Mouse (Mus musculus) ovary, postnatal 14 days (tissue): Measurements from ENCODE around the gene Sapcd1.
"Not testable (repeated sequence)": the region's sequence is repeated elsewhere in the genome, so short reads cannot be mapped to it uniquely, and the experiment has no call there.

Experiments
- DNase-seq: peaks from one replicate; pipeline ENCODE4 v3.0.0; 2022; ENCODE audit warnings: low spot score

The Sapcd1 gene

DNA sequence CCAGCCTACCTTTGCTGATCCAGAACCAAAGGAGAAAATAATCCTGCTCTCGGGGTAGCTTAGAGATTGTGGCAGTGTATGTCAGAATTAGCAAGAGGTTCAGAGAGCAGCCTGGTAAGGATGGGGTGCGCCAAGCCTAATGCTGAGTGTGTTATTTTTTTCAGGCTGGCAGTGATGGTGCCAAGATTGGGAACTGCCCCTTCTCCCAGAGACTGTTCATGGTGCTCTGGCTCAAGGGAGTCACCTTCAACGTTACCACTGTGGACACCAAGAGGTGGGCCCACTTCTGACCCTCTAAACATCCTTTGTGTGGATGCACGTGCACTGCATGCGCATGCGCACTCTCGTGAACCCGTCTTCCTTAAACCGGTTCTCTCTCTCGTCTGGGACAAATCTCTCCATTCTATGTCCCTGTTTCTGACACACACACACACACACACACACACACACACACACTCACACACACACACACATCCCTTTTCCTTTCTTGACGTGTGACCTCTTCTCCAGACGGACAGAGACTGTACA lies 24.5 kb upstream of the Sapcd1 start:
- DNase-seq = no peak

DNA sequence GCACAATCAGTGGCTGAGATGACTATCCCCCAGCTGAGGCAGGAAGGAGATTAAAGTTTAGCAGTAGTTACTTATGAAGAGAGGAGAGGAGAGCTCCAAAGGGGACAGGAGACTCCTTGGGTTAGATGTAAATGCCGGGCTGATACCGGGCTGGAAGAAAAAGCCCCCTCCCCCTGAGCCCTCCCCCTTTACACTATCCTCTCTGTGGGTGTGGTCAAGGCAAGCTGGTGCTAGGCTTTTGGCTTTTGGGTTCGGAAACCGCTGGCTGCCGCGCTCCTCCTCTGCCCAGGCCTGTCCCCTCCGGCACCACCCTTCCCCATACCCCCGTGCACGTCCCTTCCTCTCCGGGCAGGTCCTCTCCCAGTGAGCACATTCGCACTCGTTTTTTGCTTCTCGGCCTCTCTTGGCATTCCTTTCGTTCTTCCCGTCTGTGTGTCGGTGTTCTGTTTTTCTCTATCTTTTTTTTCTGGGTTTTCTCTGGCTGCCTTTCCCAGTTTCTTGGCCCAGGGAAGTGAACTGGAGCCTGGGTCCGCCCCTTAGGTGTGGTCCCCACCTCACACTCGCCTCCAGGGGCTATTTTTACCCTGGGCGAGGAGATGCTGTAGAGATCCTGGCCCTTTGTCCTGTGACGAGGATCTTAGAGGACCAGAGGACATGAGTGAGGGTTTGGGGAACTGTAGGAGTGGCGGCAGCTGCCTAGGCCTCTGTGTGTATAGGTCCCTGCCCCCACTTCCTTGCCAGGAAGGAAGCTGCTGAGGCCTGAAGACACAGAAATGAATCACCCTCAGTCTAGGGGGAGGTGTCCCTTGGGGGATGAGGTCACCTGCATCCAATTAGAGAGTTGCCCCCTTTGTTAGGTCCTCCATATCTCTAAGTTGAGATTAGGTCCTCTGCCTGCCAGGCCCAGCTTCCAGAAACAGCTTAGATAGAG lies 23.6 kb upstream of the Sapcd1 start:
- DNase-seq = no peak

DNA sequence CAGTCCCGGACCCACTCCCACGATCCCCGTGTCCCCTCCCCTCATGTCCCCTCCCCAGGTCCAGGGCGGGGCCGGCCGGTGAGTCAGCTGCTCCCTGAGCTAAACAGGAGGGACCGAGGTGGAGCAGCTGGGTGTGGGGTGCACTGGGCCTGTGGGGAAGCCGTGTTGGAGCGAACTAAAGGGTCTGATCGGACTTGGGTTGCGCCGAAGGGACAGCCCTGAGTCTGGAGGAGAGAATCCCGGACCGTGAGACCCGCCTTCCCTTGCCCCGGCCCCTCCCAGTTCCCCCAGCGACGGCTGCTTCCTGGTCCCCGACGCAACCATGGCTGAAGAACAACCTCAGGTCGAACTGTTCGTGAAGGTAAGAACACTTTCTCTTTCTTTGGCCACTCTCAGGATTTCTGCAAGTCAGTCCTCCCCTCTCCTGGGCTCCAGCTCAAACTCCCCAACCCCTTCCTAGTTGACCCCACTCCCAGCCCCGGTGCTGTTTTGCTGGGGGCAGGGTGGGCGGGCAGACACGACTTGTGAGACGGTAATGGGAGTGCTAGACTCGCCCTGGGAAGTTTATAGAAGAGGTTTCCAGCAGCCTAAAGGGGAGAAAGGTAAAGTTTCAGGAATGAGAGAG lies 22.4 kb upstream of the Sapcd1 start:
- peak; percentile 66 for DNase-seq

DNA sequence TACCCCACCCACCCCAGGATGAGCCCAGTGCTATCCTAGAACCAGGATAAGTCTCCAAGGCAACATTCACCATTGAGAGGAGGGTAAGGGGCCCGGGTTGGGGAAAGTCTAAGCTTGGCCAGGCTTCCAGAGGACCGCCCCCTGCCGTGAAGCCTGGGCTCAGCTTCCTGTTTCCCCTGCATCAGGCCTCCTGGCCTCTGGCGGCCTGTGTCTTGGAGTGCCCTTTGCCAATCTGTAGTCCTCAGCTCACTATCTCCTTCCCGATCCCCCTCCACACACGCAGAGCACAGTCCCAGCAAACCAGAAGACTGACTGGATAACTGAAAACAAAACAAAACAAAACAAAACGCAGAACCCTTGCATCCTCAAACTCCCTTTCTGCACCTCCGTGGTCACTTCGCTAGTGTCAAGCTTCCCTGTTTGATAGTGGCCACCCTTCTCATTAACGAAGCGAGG lies 21.8 kb upstream of the Sapcd1 start, which contains the start of gene Clic1:
Clic1 (plus strand) TSS at position 406 of the 456 bp plus-strand sequence.
- DNase-seq = peak; percentile 51

DNA sequence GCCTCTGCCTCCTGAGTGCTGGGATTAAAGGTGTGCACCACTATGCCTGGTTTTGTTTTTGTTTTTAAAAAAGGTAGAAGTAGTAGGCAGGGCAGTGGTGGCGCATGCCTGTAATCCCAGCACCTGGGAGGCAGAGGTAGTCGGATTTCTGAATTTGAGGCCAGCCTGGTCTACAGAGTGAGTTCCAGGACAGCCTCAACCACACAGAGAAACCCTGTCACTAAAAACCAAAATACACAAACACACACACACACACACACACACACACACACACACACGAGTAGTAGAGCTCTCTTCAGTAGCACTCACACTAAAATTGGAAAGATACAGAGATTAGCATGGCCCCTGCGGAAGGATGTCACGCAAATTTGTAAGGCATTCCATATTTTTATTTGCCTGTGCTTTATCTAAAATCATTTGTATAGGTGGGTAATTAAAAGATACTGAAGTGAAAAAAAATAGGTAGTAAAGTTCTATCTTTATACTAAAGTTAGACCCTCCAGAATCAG lies 21.2 kb upstream of the Sapcd1 start:
- no peak for DNase-seq

DNA sequence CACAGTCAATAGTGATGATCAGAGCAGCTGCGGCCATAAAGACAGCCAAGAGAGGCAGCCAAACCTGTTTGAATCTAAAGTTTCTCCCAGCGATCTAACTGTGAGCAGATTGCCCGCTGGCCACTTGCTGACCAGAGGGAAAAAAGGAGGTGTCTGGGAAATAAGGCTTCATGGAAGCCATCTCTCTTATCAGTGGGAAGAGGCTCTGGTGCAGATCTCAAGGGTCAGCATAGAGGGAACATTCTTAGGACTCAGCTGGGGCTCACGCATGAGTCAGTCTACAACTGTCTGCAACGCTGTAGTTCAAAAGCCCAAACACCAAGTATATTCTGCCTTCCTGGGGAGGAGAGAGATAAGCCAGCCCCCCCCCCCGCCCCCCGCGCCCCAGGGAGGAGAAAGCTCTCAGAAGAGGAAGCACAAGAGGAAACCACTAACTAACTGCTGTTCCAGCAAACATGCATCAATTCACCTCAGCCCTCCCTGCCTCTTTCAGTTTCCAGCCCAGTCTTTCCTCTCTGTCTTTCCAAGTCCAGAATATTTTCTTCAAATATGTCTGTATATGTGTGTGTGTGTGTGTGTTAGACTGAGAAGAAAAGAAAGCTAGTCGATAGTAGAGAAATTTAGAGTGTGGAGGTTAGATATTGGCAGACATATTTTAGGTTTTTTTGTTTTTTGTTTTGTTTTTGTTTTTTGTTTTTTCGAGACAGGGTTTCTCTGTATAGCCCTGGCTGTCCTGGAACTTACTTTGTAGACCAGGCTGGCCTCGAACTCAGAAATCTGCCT lies 20.5 kb upstream of the Sapcd1 start:
- no peak for DNase-seq

DNA sequence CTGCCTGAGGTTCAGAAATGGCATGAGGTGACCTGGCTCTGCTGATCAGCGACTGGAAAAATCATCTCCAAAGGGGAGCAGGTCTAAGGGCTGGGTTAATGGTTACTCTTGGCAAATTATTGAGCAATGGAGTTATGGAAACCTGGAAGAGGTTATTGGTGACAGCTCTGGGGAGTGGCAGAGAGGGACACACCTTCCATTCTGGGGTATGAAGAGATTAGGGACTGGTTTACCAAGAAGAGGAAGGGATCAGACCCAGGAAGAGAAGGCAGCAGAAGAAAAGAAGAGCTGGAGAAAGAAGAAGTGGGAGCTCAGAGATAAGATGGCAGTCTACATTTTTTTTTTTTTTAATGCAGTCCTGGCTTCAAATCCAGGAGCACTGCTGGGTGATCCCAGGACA lies 19.9 kb upstream of the Sapcd1 start:
- DNase-seq = no peak

DNA sequence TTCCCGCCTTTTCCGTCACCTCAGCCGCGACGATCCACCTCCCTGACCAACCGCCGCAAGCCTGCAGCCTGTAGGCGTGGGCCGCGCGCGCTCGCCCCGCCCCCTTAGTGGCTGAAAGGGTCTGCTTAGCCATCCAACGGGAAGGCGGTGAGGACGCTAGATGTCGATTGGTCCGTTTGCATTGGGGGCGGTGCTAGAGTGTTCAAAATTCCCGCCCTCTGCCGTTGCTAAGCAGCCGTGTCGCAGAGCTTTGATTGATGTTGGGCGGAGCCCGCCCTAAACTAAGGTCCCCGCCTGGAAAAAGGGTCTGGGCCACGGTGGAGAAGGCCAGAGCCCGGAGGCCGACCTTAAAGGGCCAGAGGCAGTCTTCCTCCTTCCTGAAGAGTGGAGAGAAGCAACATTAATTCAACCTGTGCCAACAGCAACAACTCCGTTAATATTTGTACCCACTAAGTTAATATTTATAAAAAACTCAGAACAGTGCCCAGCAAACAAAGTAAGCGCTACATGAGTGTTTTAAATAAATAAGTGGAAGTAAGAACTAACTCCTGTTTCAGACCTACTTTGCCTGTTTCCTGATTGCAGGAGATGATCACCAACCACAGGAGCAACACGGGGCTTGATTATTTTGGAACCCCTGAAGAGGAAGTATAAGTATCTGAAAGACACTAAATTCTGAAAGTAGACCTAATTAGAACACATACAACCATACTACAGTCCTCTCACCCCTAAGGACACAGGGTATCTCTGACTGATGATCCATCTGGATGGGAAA lies 19.1 kb upstream of the Sapcd1 start, which contains the start of gene Msh5:
Msh5 (minus strand) TSS at position 65 of the 775 bp plus-strand sequence.
- DNase-seq = peak; percentile 96

DNA sequence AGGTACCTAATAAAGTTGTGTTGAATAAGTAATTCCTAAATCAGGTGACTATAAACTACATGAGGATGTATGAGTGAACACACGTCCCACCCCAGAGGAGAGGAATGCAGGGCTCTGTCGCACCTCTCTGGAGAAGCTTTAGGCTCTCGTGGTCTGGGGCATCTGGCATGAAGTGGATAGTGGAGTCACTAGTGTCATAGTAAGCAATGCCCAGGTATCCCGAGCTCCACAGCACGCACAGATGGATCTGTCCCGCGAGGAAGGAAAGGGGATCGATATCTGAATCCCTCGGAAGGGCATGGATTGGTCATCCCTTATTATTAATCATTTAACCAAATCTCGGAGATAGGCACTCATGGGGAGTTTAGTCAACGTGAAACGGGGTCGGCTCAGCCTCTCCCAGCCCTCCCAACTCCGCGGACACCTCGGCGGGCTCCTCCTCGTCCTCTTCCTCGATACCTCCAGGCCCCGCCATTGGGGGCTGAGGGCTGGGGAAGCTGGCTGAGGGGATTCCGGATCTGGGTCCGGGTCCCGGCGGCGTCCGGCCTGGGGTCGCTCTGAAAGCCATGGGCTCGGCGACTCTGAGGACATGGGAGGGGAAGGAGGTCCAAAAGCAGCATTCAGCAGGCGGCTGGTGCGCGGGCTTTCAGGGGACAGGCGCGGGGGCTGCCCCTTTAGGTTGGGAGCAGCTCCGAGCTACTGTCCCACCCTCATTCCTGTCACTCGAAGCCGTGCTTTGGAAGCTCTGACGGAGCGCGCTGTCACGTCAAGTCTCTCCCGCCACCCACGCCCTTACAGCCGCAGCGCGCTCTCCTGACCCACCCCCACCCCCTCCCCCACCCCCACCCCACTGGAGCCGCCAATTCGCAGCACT lies 18.2 kb upstream of the Sapcd1 start:
- DNase-seq = no peak

DNA sequence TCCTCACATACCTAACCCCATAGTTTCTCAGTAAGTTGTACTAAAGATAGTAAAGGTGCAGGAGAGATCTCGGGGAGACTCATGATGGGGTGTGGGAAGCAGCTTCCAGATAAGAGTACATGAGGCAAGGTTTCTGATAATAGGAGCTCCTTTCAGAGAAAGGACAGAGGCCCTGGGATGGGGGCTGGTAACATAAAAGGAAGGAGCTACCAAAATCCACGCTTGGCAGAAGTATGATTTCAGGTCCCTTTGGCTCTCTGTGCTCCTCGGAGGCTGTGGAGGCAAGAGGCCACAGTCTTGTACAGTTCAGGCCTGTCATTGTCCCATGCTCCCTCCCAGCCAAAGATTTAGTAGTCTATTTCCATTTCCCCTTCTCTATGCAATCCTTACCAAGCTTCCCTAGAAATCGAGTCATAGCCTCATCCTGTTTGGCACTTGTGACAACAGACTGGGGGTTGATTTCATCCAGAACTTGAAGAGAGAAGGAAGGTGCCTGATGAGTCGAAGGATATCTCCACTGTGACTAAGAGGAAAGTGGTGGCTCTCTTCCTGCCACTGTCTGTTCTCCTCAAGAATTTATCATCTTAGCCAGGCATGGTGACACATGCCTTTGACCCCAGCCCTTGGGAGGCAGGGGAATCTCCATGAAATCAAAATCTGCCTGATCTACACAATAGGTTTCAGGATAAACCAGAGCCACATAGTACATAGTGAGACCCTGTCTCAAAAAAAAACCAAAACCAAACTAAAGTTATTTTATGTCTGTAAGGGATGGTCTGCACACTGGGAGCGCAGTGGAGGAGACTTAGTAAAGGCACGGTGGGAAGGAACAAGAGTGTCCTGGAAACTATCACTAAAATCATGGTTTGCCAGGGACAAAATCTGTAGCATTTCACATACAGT lies 17.3 kb upstream of the Sapcd1 start:
- no peak for DNase-seq

DNA sequence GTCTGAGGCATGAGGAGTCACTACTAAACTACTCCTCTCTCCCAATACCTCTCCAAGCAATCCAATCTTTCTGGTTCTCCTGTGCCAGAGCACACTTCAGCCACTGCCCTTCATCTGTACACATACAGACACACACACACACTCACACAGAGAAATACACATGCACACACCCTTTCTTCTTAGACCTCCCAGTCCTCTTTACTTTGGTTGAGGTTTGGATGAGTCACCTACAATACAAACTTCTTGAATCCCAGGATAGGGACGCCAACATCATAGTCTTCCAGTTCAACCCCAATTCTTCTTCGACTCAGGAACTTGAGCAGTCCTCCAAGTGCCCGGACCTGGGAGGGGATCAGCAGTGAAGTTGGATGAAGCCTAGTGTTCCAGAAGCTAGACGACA lies 16.0 kb upstream of the Sapcd1 start:
- DNase-seq = no peak

DNA sequence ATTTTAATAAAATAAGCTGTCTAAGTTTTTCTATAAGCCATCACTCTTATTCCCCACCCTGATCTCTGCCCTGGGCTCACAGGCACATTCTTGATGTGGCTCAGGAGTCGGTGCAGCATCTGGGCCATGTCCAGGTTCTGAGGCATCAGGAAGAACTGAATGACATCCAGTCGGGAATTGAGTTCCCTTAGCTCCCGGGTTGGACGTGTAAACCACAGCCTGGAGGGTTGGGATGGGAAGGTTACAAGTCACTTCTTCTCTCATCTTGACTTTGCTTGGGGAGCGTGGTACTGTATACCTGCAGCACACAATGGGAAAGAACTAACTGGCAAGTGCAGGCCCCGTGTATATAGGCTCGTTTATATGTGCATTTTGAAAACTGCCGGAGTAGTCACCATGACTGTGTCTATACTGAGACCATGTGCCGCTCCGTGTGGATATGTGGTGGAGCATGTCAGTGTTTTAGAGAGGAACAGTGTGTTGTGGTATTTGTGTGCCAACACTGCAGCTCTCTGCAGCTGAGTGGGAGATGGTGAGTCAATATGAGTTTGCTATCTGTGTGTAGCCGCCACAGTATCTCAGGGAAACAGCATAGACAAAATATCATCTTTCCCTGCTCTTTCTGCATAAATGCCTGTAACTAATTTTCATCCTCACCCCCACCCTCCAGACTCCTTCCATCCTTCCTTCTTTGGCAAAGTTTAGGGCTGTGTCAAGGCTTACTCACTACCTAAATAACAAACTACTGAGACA lies 11.5 kb upstream of the Sapcd1 start:
- DNase-seq = no peak

DNA sequence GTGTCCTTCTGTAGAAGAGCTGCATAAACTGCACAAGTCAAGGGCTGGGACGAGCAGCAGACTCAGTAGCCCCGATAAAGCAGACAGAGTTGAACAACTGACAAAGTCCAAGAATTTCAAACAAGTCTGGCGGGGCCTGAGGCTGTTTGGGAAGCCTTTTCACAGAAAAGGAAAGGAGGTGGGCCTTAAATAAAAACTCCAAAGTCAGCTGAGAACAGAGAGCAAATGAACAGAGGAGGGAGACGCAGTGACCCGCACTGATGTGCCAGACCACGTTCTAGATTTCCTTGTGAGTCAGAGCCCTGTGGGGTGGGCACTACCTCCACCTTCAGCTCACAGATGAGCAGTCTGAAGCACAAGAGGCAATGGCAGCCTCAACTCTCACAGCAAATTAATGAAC lies 7.1 kb upstream of the Sapcd1 start:
- no peak for DNase-seq

DNA sequence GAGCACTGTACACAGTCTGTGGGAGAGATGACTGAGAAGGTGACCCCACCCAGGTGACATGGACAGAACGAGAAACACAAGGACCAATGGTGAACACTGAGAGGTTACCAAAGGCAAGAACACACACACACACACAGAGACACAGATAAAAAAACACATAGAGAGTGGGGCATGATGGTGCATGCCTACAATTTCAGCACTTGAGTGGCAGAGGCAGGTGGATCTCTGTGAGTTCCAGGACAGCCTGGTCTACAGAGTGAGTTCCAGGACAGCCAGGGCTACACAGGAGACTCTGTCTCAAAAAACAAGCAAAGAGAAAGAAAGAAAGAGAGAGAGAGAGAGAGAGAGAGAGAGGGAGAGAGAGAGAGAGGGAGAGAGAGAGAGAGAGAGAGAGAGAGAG lies 5.9 kb upstream of the Sapcd1 start:
- not testable (repeated sequence) for DNase-seq

DNA sequence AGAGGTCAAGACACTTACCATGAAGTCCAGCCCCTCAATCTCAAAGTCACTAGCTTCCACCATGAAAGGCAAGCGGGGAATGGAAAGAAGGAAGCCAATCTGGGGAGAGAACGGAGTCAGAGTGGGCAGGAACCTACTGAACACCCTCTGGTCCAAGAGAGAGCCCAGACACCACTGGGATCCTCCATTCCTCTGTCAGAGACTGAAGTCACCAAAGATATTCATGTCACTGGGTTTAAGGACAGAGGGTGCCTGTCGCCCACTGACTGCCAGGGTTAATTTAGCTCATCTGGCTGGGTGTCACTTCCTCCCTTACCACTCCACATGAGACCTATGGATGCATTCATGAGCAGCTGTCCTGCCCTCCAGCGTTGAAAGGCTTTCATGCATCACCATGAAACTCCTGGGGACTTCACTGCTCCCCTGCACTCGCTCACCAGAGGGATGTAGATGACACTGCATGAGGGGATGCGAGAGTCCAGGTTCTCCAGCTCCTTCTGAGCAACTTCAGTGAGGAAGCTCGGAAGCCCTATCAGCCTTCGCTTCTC lies 4.6 kb upstream of the Sapcd1 start:
- DNase-seq = no peak

DNA sequence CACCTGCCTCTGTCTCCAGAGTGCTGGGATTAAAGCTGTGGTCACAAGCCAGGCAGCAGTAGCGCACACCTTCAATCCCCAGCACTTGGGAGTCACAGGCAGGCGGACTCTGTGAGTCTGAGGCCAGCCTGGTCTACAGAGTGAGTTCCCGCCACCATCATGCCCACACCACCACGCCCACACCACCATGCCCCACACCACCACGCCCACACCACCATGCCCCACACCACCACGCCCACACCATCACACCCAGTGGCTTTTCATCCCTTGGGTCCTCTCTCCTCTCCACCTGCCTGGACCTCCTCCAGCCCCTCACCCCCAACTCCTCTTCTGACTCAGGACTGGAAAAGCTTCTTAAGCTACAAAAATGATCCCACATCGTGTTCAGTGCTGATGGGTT lies 4.1 kb upstream of the Sapcd1 start:
- DNase-seq = no peak

DNA sequence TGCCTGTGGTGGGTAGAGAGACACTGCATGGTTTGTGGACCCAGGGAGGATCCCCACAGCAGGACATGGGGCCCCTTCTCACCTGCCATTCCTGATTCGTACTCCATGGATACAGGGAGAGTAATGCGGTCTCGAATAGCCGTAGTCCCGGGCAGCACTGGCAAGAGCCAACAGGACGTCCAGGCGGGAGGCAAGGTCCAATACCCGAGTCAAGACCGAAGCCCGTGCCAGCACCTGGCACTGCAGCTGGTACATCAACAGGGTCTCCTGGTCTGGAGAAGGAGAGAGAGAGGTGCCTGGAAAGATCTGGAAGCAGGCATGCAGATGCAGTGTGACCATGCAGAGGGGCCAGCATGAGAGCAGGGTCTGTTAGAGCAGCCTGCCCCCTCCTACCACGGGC lies 3.5 kb upstream of the Sapcd1 start:
- DNase-seq = no peak
